Comparison of ENCODE assay signal across 21 mouse cellular contexts in genomic region chr3:135379868-135380267, GRCm38 (mm10). TPM values are rescaled to one million over a fixed set of nuclear protein-coding genes. Genes with fewer than 3 reads are reported as not detected.
"Had no signal": no experiment of that assay in that cellular context is flagged by ENCODE, and none has a peak within 500 bp of the region (broad histone marks: within the 10 kb centered on the region; RNA-seq: fewer than 3 reads in every experiment).

No protein-coding gene starts in this region.

- H3K4me2 ChIP-seq: neural tube, embryonic 13.5 days; neural tube, embryonic 15.5 days; stomach, embryonic 15.5 days had no signal

- H3K9ac ChIP-seq: neural tube, embryonic 13.5 days; neural tube, embryonic 15.5 days; stomach, embryonic 15.5 days had no signal

- H3K27me3 ChIP-seq: neural tube, embryonic 13.5 days; neural tube, embryonic 15.5 days; stomach, embryonic 15.5 days had no signal

- H3K36me3 ChIP-seq: neural tube, embryonic 13.5 days; neural tube, embryonic 15.5 days; stomach, embryonic 15.5 days had no signal

- H3K9me3 ChIP-seq: neural tube, embryonic 13.5 days; neural tube, embryonic 15.5 days; stomach, embryonic 15.5 days had no signal

- H3K27ac ChIP-seq: neural tube, embryonic 13.5 days; neural tube, embryonic 15.5 days; stomach, embryonic 15.5 days; stomach, postnatal 0 days had no signal

- H3K4me1 ChIP-seq: neural tube, embryonic 13.5 days; neural tube, embryonic 15.5 days; stomach, embryonic 15.5 days had no signal

- H3K4me3 ChIP-seq: neural tube, embryonic 13.5 days; neural tube, embryonic 15.5 days; stomach, embryonic 15.5 days had no signal

- DNase-seq: retina, postnatal 1 day; right cerebral cortex, adult 18-20 months; right cerebral cortex, postnatal 14 days; right cerebral cortex, postnatal 25 days; right cerebral cortex, postnatal 4 days; spleen, adult 18-20 months; thymus, adult 18-20 months; thymus, adult 2 months; thymus, postnatal 14 days; thymus, postnatal 25 days; thymus, postnatal 36 days; thymus, postnatal 4 days had no signal

RNA-seq across cellular contexts. Expression of gene Slc9b1, which starts 32.0 kb away (rescaled TPM):
- total RNA-seq: neutrophil, adult 5-6 weeks had no signal
- polyA plus RNA-seq: neural tube, embryonic 13.5 days; neural tube, embryonic 14.5 days; small intestine, adult 2 months; spleen, adult 2 months; stomach, embryonic 14.5 days; thymus, adult 2 months had no signal
